Mouse (Mus musculus) liver, adult 2 months (tissue): ENCODE data around the gene Dennd2d.

ENCODE experiments used
- CTCF ChIP-seq: fragments of 200-500 bp; IDR thresholded peaks from 2 replicates; pipeline ENCODE4 v1.5.1; 2011; ENCODE audit warnings: low read depth, low read length, control low read depth
- POLR2A ChIP-seq: fragments of 200-500 bp; IDR thresholded peaks from 2 replicates; pipeline ENCODE4 v1.6.1; 2011; ENCODE audit warnings: low read length, control low read depth; ENCODE audit not compliant: insufficient read depth; ENCODE audit errors: extremely low read depth

- TF ChIP-seq POLR2A (no peak), CTCF (no peak)
Observed at GRCm38 (mm10) chr3:106515016-106515415, 32.8 kb downstream of the Dennd2d start.
